Mouse (Mus musculus): ENCODE measurements at regions not wholly inside any gene's neighbourhood (a gene's known extent, or its start where the extent isn't known, plus 50 kb on each side); places are given as distances from the start of the nearest gene placed in this dataset.

GRCm38 (mm10) chr5:4560370-4561138, 197.3 kb downstream of the Fzd1 start:
- TF ChIP-seq POLR2A (IDR thresholded peaks at IDR 0.05; ENCODE audit: control insufficient read depth, low read depth, low read length) (no peak), CTCF (IDR thresholded peaks at IDR 0.05; ENCODE audit: control insufficient read depth, insufficient read depth, insufficient replicate concordance, low read depth, low read length) (no peak)
